ENCODE assay signal across 10 mouse cellular contexts in genomic region chr6:137053464-137053863, GRCm38 (mm10).
DNase-seq lines count a peak whose midpoint lies in the region; ATAC-seq lines count a peak whose summit lies in the region.
"Had no signal": no experiment of that assay in that cellular context is flagged by ENCODE, and none has a peak within 500 bp of the region (broad histone marks: within the 10 kb centered on the region; RNA-seq: fewer than 3 reads in every experiment).

No protein-coding gene starts in this region.

- no peak overlapping the region for H3K9ac ChIP-seq in midbrain, embryonic 14.5 days (replicated peaks; ENCODE audit: low read length)
- H3K9ac ChIP-seq in midbrain, embryonic 11.5 days (ENCODE audit: low read length) = no peak overlapping the region
- H3K9ac ChIP-seq in liver, embryonic 13.5 days = no peak overlapping the region
- no peak overlapping the region for H3K9ac ChIP-seq in forebrain, embryonic 11.5 days (ENCODE audit: low read length)
- H3K9ac ChIP-seq: heart, embryonic 13.5 days; neural tube, embryonic 12.5 days had no signal

- WGBS in midbrain, embryonic 14.5 days = 82% methylated on average over 5 of the region's 5 CpGs
- 80% methylated on average over 5 of the region's 5 CpGs for WGBS in midbrain, embryonic 11.5 days
- WGBS in liver, embryonic 13.5 days (ENCODE audit: insufficient replicate concordance) = 63% methylated on average over 5 of the region's 5 CpGs
- WGBS in forebrain, embryonic 11.5 days = 80% methylated on average over 5 of the region's 5 CpGs

- H3K27ac ChIP-seq in midbrain, embryonic 14.5 days (replicated peaks; ENCODE audit: low read depth, low read length) = no peak overlapping the region
- H3K27ac ChIP-seq in midbrain, embryonic 11.5 days (ENCODE audit: low read depth, low read length) = no peak overlapping the region
- H3K27ac ChIP-seq in liver, embryonic 13.5 days = no peak overlapping the region
- no peak overlapping the region for H3K27ac ChIP-seq in forebrain, embryonic 11.5 days (ENCODE audit: low read depth, low read length)
- H3K27ac ChIP-seq: heart, embryonic 13.5 days; neural tube, embryonic 12.5 days had no signal

- H3K4me3 ChIP-seq in midbrain, embryonic 14.5 days (replicated peaks; ENCODE audit: low read depth, low read length) = no peak overlapping the region
- no peak overlapping the region for H3K4me3 ChIP-seq in midbrain, embryonic 11.5 days (ENCODE audit: low read depth, low read length)
- no peak overlapping the region for H3K4me3 ChIP-seq in liver, embryonic 13.5 days (replicated peaks)
- H3K4me3 ChIP-seq in forebrain, embryonic 11.5 days (ENCODE audit: low read depth, low read length) = no peak overlapping the region
- H3K4me3 ChIP-seq: heart, embryonic 13.5 days; neural tube, embryonic 12.5 days had no signal

- peak; percentile 14 for DNase-seq in cerebellum, adult 9-10 months
- DNase-seq in cerebellum, adult 11-12 months = no peak
- DNase-seq in midbrain, embryonic 14.5 days = peak; percentile 29
- no peak for DNase-seq in midbrain, embryonic 11.5 days (ENCODE audit: low spot score, missing footprints)
- DNase-seq in cerebellum, postnatal 10 days = peak; percentile 65 to 69
- DNase-seq in liver, embryonic 13.5 days = peak; percentile 2
- peak; percentile 6 to 10 for DNase-seq in thymus, postnatal 36 days
- DNase-seq in forebrain, embryonic 11.5 days (ENCODE audit: low spot score) = no peak

- no peak overlapping the region for H3K4me2 ChIP-seq in midbrain, embryonic 14.5 days (ENCODE audit: low read length)
- H3K4me2 ChIP-seq in midbrain, embryonic 11.5 days = no peak overlapping the region
- no peak overlapping the region for H3K4me2 ChIP-seq in liver, embryonic 13.5 days
- no peak overlapping the region for H3K4me2 ChIP-seq in forebrain, embryonic 11.5 days (ENCODE audit: low read depth, low read length, severe bottlenecking)
- H3K4me2 ChIP-seq: heart, embryonic 13.5 days; neural tube, embryonic 12.5 days had no signal

- no peaks in the 10 kb centered on the region for H3K27me3 ChIP-seq in midbrain, embryonic 14.5 days (ENCODE audit: control insufficient read depth, insufficient read depth, low read length)
- H3K27me3 ChIP-seq in midbrain, embryonic 11.5 days (ENCODE audit: control insufficient read depth, insufficient read depth, low read length) = no peaks in the 10 kb centered on the region
- H3K27me3 ChIP-seq in liver, embryonic 13.5 days = no peaks in the 10 kb centered on the region
- H3K27me3 ChIP-seq in forebrain, embryonic 11.5 days (ENCODE audit: control insufficient read depth, insufficient read depth, low read length) = no peaks in the 10 kb centered on the region
- H3K27me3 ChIP-seq: heart, embryonic 13.5 days; neural tube, embryonic 12.5 days had no signal

- H3K36me3 ChIP-seq in midbrain, embryonic 14.5 days (ENCODE audit: control insufficient read depth, insufficient read depth, low read length) = no peaks in the 10 kb centered on the region
- no peaks in the 10 kb centered on the region for H3K36me3 ChIP-seq in midbrain, embryonic 11.5 days (ENCODE audit: control insufficient read depth, insufficient read depth, low read length)
- no peaks in the 10 kb centered on the region for H3K36me3 ChIP-seq in liver, embryonic 13.5 days
- no peaks in the 10 kb centered on the region for H3K36me3 ChIP-seq in forebrain, embryonic 11.5 days (ENCODE audit: control insufficient read depth, insufficient read depth, low read length)
- H3K36me3 ChIP-seq: heart, embryonic 13.5 days; neural tube, embryonic 12.5 days had no signal

- H3K4me1 ChIP-seq in midbrain, embryonic 14.5 days (ENCODE audit: control insufficient read depth, insufficient read depth, low read length) = no peaks in the 10 kb centered on the region
- H3K4me1 ChIP-seq in midbrain, embryonic 11.5 days (ENCODE audit: control insufficient read depth, insufficient read depth, low read length) = no peaks in the 10 kb centered on the region
- H3K4me1 ChIP-seq in liver, embryonic 13.5 days (replicated peaks) = no peaks in the 10 kb centered on the region
- no peaks in the 10 kb centered on the region for H3K4me1 ChIP-seq in forebrain, embryonic 11.5 days (replicated peaks; ENCODE audit: control insufficient read depth, insufficient read depth, low read length)
- H3K4me1 ChIP-seq: heart, embryonic 13.5 days; neural tube, embryonic 12.5 days had no signal

- no peak for ATAC-seq in midbrain, embryonic 14.5 days (ENCODE audit: low FRiP score, low TSS enrichment)
- ATAC-seq in midbrain, embryonic 11.5 days (ENCODE audit: low FRiP score) = no peak
- ATAC-seq in liver, embryonic 13.5 days (ENCODE audit: low read depth) = no peak
- no peak for ATAC-seq in forebrain, embryonic 11.5 days (replicated peaks; ENCODE audit: low FRiP score)

- H3K9me3 ChIP-seq in midbrain, embryonic 14.5 days (ENCODE audit: control insufficient read depth, low read length) = no peaks in the 10 kb centered on the region
- peaks cover 2% of the 10 kb centered on the region; the same call in 1 of the 2 replicates for H3K9me3 ChIP-seq in midbrain, embryonic 11.5 days (ENCODE audit: control insufficient read depth, low read length)
- no peaks in the 10 kb centered on the region for H3K9me3 ChIP-seq in liver, embryonic 13.5 days (replicated peaks)
- no peaks in the 10 kb centered on the region; the same call in 1 of the 2 replicates for H3K9me3 ChIP-seq in forebrain, embryonic 11.5 days (ENCODE audit: control insufficient read depth, low read length)

Comparison
In these comparisons a context has a peak if more than half of its experiments do, and no peak if none do; other contexts are left out.
1. DNase-seq: peak in cerebellum, adult 9-10 months (single experiment), midbrain, embryonic 14.5 days (single experiment), cerebellum, postnatal 10 days (2 of 2), liver, embryonic 13.5 days (single experiment) and thymus, postnatal 36 days (2 of 2); none in cerebellum, adult 11-12 months (single experiment), midbrain, embryonic 11.5 days (single experiment) and forebrain, embryonic 11.5 days (single experiment).